Mouse (Mus musculus): Measurements from ENCODE around the gene Nadk. TPM values are rescaled to one million over a fixed set of nuclear protein-coding genes. Genes with fewer than 3 reads are reported as not detected.

The Nadk gene
- 60.5 TPM for polyA plus RNA-seq (2014; fragmentation: Illumina TruSeq; extraction: RNeasy Lipid Tissue Mini Kit (QIAGEN cat#74804); ENCODE audit: low read depth, low replicate concordance)

DNA sequence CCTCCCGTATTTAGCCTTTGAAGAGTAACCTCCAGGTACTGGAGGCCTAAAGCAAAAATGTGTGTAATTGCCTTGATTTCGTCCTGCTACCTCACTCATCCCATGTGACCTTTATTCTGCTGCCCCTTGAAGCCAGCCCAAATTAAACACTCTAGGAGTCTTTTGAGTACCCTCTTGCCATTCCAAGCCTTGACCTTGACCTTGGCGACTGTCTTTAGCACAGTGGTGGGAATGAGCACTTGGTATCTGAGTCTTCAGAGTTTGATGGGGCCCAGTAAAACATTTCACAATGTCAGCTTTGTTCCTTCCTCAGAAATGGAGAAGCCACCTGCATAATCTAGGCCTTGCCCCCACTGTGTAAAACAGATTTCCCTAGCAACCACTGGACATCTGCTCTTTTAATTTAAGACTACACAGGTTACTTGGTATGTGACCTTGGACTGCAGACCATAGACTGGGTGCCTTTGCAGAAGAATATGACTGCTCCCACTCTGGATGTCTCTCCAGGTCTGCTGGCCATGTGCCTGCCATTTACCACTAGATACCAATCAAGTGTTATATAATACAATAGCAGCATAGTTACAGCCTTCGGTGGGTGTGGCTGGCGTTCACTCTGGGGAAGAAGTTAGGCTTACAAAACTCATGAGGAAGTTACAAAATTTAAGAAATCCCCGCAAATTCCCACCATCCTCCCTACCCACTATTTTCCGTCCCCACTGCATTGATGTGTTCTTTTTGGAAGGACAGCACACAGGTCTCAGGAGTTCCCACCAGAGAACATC, at the start of gene Nadk:
TSS of gene Nadk (plus strand) at position 718 of the 782 bp plus-strand sequence.

DNA sequence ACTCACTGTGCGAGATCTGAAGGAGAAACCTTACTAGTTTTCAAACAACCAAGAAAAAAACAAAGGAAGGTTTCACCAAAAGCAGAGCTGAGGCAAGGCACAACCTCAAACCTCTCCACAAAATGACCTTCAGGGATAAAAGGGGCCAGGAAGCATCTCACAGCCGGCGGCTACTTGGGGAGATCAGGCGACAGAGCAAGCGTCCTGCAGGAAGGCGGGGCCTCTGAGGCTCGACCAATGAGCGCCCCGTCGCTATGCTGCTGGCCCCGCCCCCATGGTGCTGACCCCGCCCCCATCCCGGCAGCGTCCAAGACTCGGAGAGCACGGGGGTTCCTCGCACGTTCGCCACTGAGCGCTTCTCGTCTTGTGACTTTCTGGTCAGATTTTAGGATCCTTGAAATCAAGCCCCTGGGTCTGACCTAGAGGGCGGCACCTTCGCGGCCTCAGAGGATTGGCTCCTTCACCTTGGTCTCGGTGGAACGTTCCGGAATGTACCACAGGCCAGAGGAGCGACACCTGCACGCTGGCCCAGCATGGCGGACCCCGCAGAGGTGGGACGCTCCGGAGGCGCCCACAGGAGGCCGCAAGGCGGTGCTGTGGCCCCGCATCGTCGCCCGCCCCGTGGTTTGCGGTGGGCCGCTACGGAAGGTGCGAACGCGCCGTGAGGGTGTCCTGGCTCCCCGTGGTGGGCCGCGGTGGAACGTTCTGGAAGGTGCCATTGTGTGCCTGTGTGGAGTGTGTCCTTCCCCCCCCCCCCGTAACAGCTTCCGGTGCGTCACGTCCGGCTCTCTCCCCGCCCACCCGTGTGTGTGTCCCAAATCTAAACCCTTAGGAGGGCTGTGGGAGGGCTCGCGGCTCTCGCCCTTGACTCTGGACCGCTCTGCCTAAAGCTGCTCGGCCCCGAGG, 39.2 kb downstream of the Nadk start, which contains the start of gene Slc35e2:
TSS of gene Slc35e2 (plus strand) at position 326 of the 906 bp plus-strand sequence.

DNA sequence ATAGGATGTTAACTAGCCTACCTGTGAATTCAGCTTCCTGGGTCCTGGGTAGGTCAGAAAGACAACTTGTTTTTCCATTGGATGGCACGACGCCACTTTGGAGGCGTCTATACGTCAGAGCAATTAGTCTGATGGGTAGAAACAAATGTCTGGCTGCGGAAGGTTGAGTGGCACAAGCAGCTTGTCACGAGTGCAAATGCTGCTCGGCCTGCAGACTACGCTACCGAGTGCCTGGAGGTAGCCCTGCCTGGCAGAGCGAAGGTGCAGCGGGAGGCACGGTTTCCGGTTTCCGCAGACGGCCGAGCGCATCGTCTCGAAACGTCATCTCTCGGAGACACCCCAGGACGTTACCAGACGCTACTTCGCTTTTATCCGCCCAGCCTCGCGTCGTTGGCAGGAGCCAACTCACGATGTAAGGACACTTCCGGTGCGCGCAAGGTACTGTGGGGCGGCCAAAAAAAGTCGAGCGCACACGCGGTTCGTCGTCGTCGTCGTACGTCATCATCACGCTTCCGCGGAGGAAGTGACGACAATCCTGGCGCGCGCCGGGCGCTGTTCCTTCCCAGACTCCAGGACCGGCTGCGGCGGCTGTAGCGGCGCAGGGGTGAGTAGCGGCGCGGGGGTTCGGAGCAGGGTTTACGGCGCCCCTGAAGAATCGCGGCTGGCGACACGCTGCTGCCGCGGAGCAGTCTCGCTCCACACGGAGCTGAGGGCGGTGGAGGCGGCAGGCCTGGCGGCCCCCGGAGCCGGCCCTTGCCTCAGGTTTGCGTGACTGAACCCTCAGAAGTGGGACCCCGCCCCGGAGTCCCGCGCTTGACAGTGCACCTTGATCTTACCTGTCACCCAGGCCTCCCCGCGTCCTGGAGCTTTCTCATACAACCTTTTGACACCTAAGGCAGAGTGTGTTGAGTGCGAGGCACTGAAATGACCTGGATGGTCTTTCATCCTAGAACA, 62.4 kb downstream of the Nadk start, which contains the start of gene Cdk11b:
TSS of gene Cdk11b (plus strand) at position 517 of the 954 bp plus-strand sequence.

Other genes with a start within 250 kb of the Nadk start
- 15.4 TPM for gene Prkcz, start 201.0 kb upstream of the Nadk start, polyA plus RNA-seq (2014; fragmentation: Illumina TruSeq; extraction: RNeasy Lipid Tissue Mini Kit (QIAGEN cat#74804); ENCODE audit: low read depth, low replicate concordance)
- not detected for gene Gabrd, start 164.3 kb upstream of the Nadk start, polyA plus RNA-seq (2014; fragmentation: Illumina TruSeq; extraction: RNeasy Lipid Tissue Mini Kit (QIAGEN cat#74804); ENCODE audit: low read depth, low replicate concordance)
- 0.66 TPM for gene Cfap74, start 153.2 kb upstream of the Nadk start, polyA plus RNA-seq (2014; fragmentation: Illumina TruSeq; extraction: RNeasy Lipid Tissue Mini Kit (QIAGEN cat#74804); ENCODE audit: low read depth, low replicate concordance)
- not detected for gene Tmem52, start 93.3 kb upstream of the Nadk start, polyA plus RNA-seq (2014; fragmentation: Illumina TruSeq; extraction: RNeasy Lipid Tissue Mini Kit (QIAGEN cat#74804); ENCODE audit: low read depth, low replicate concordance)
- gene Gnb1, start 71.0 kb upstream of the Nadk start, polyA plus RNA-seq (2014; fragmentation: Illumina TruSeq; extraction: RNeasy Lipid Tissue Mini Kit (QIAGEN cat#74804); ENCODE audit: low read depth, low replicate concordance): 249 TPM
- gene Slc35e2, start 39.0 kb downstream of the Nadk start, polyA plus RNA-seq (2014; fragmentation: Illumina TruSeq; extraction: RNeasy Lipid Tissue Mini Kit (QIAGEN cat#74804); ENCODE audit: low read depth, low replicate concordance): 12.6 TPM
- 70.4 TPM for gene Cdk11b, start 62.5 kb downstream of the Nadk start, polyA plus RNA-seq (2014; fragmentation: Illumina TruSeq; extraction: RNeasy Lipid Tissue Mini Kit (QIAGEN cat#74804); ENCODE audit: low read depth, low replicate concordance)
- gene Gm10563, start 83.0 kb downstream of the Nadk start, polyA plus RNA-seq (2014; fragmentation: Illumina TruSeq; extraction: RNeasy Lipid Tissue Mini Kit (QIAGEN cat#74804); ENCODE audit: low read depth, low replicate concordance): not detected
- gene Mmp23, start 91.0 kb downstream of the Nadk start, polyA plus RNA-seq (2014; fragmentation: Illumina TruSeq; extraction: RNeasy Lipid Tissue Mini Kit (QIAGEN cat#74804); ENCODE audit: low read depth, low replicate concordance): 0.54 TPM
- 1.3 TPM for gene Mib2, start 106.8 kb downstream of the Nadk start, polyA plus RNA-seq (2014; fragmentation: Illumina TruSeq; extraction: RNeasy Lipid Tissue Mini Kit (QIAGEN cat#74804); ENCODE audit: low read depth, low replicate concordance)
- not detected for gene Fndc10, start 132.0 kb downstream of the Nadk start, polyA plus RNA-seq (2014; fragmentation: Illumina TruSeq; extraction: RNeasy Lipid Tissue Mini Kit (QIAGEN cat#74804); ENCODE audit: low read depth, low replicate concordance)
- 110 TPM for gene Ssu72, start 142.4 kb downstream of the Nadk start, polyA plus RNA-seq (2014; fragmentation: Illumina TruSeq; extraction: RNeasy Lipid Tissue Mini Kit (QIAGEN cat#74804); ENCODE audit: low read depth, low replicate concordance)
- not detected for gene Tmem240, start 172.4 kb downstream of the Nadk start, polyA plus RNA-seq (2014; fragmentation: Illumina TruSeq; extraction: RNeasy Lipid Tissue Mini Kit (QIAGEN cat#74804); ENCODE audit: low read depth, low replicate concordance)
- 5.1 TPM for gene Atad3a, start 198.7 kb downstream of the Nadk start, polyA plus RNA-seq (2014; fragmentation: Illumina TruSeq; extraction: RNeasy Lipid Tissue Mini Kit (QIAGEN cat#74804); ENCODE audit: low read depth, low replicate concordance)
- 0.63 TPM for gene Vwa1, start 212.3 kb downstream of the Nadk start, polyA plus RNA-seq (2014; fragmentation: Illumina TruSeq; extraction: RNeasy Lipid Tissue Mini Kit (QIAGEN cat#74804); ENCODE audit: low read depth, low replicate concordance)
- 0.98 TPM for gene Tmem88b, start 223.5 kb downstream of the Nadk start, polyA plus RNA-seq (2014; fragmentation: Illumina TruSeq; extraction: RNeasy Lipid Tissue Mini Kit (QIAGEN cat#74804); ENCODE audit: low read depth, low replicate concordance)
- not detected for gene Ankrd65, start 228.1 kb downstream of the Nadk start, polyA plus RNA-seq (2014; fragmentation: Illumina TruSeq; extraction: RNeasy Lipid Tissue Mini Kit (QIAGEN cat#74804); ENCODE audit: low read depth, low replicate concordance)
- 39.1 TPM for gene Mrpl20, start 240.5 kb downstream of the Nadk start, polyA plus RNA-seq (2014; fragmentation: Illumina TruSeq; extraction: RNeasy Lipid Tissue Mini Kit (QIAGEN cat#74804); ENCODE audit: low read depth, low replicate concordance)